Mouse (Mus musculus) neutrophil, adult 5-6 weeks (primary cell): ENCODE data around the gene Cyp2ab1. TPM values are rescaled to one million over a fixed set of nuclear protein-coding genes. Genes with fewer than 3 reads are reported as not detected.
"Not testable (repeated sequence)": the region's sequence is repeated elsewhere in the genome, so short reads cannot be mapped to it uniquely, and the experiment has no call there.

Experiments used
- ATAC-seq: fragments of 151-379, 151-347 bp; 2 replicates; pipeline ENCODE4 v1.8.0; 2017; ENCODE audit warnings: mild to moderate bottlenecking, moderate TSS enrichment; ENCODE audit not compliant: insufficient number of reproducible peaks, poor library complexity, low FRiP score, severe bottlenecking; ENCODE audit errors: extremely low read depth
- total RNA-seq: library from RNA; stranded (forward); fragments of 200-1000 nt; gene quantifications from 2 replicates; pipeline ENCODE4 v1.2.3, GENCODE M21; 2017

Cyp2ab1 gene
- 2.1 and 2.5 TPM in 2 replicates for total RNA-seq

- ATAC-seq = no peak
Measured at GRCm38 (mm10) chr16:20325286-20325685, at the start of gene Cyp2ab1. Gene Cyp2ab1 (minus strand): TSS chr16:20325404.

- 0 out of 2 replicates have a peak, but pooled peaks have one; percentile 6 for ATAC-seq
Measured at GRCm38 (mm10) chr16:20371731-20372130, 46.5 kb upstream of the Cyp2ab1 start.

- no peak for ATAC-seq
Measured at GRCm38 (mm10) chr16:20368221-20368620, 43.0 kb upstream of the Cyp2ab1 start.

GRCm38 (mm10) chr16:20362121-20362520 lies 36.9 kb upstream of the Cyp2ab1 start:
- ATAC-seq = no peak

- ATAC-seq = not testable (repeated sequence)
Measured at GRCm38 (mm10) chr16:20361496-20361895, 36.3 kb upstream of the Cyp2ab1 start.

- no peak for ATAC-seq
Measured at GRCm38 (mm10) chr16:20359643-20360295, 34.6 kb upstream of the Cyp2ab1 start.

- ATAC-seq = peak; percentile 92
Measured at GRCm38 (mm10) chr16:20357837-20358236, 32.6 kb upstream of the Cyp2ab1 start.

- ATAC-seq = no peak
Measured at GRCm38 (mm10) chr16:20354762-20355161, 29.6 kb upstream of the Cyp2ab1 start.

GRCm38 (mm10) chr16:20354011-20354410 lies 28.8 kb upstream of the Cyp2ab1 start:
- no peak for ATAC-seq

GRCm38 (mm10) chr16:20345464-20345863 lies 20.3 kb upstream of the Cyp2ab1 start:
- ATAC-seq = no peak

GRCm38 (mm10) chr16:20338616-20339015 lies 13.4 kb upstream of the Cyp2ab1 start:
- no peak for ATAC-seq

GRCm38 (mm10) chr16:20334918-20335317 lies 9.7 kb upstream of the Cyp2ab1 start:
- no peak for ATAC-seq

- no peak for ATAC-seq
Measured at GRCm38 (mm10) chr16:20328306-20328705, 3.1 kb upstream of the Cyp2ab1 start.

- ATAC-seq = no peak
Measured at GRCm38 (mm10) chr16:20323907-20324306, 1.3 kb downstream of the Cyp2ab1 start.

- ATAC-seq = no peak
Measured at GRCm38 (mm10) chr16:20322274-20322673, 2.9 kb downstream of the Cyp2ab1 start.

- peak; percentile 48; the same call in 1 of the 2 replicates for ATAC-seq
Measured at GRCm38 (mm10) chr16:20316770-20317169, 8.4 kb downstream of the Cyp2ab1 start.

- ATAC-seq = no peak
Measured at GRCm38 (mm10) chr16:20315266-20315665, 9.9 kb downstream of the Cyp2ab1 start.

- no peak for ATAC-seq
Measured at GRCm38 (mm10) chr16:20312272-20312671, 12.9 kb downstream of the Cyp2ab1 start.

GRCm38 (mm10) chr16:20301770-20302649 lies 23.2 kb downstream of the Cyp2ab1 start, which contains the start of gene Parl:
Gene Parl (minus strand): TSS chr16:20302387.
- ATAC-seq = peak; percentile 90

GRCm38 (mm10) chr16:20300076-20300475 lies 25.1 kb downstream of the Cyp2ab1 start:
- no peak for ATAC-seq
